Mouse (Mus musculus) urinary bladder, postnatal 36 days (tissue): Measurements from ENCODE around the gene Dnaaf5.

ENCODE experiments used
- DNase-seq, 2 experiments: peaks; one replicate each; pipeline ENCODE4 v3.0.0; 2022; ENCODE audit warnings: low spot score in 2 of 2, mixed read lengths in 1 of 2

Dnaaf5 gene

DNA sequence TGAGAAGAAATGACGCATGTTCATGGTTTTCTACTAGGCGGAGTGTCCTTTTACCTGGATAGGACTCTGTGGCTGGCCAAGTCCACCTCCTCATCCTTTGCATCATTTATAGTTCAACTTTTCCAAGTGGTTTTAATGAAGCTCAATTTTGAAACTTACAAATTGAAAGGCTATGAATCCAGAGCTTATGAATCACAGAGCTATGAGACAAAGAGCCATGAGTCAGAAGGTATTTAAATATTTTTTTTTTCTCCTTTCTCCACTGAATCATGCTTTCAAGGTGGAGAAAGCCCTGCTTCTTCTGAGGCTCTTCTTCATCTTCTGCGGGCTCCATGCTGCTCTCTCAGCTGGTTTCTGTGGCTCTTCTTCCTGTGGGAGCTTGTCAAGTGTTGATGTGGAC is 79.7 kb downstream of the Dnaaf5 start:
- no peak for DNase-seq

GRCm38 (mm10) chr5:139232083-139232482 is 82.1 kb downstream of the Dnaaf5 start:
- DNase-seq = no peak

DNA sequence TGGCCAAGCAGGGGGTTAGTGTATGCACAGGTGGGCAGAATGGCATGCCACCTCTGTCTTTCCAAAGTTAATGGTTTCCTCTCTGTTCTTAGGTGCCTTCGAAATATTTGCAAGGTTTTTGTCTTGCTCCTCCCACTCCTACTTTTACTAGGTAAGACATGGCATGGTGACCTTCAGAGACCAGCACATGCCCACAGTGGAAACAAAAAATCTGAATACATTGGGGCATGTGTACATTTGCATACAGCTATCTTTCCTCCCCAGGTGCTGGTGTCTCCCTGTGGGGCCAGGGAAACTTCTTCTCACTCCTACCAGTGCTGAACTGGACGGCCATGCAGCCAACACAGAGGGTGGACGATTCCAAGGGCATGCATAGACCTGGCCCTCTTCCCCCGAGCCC is 84.4 kb downstream of the Dnaaf5 start:
- DNase-seq = no peak
